Mouse (Mus musculus) limb, embryonic 12.5 days (tissue): ENCODE measurements at regions not wholly inside any gene's neighbourhood (a gene's known extent, or its start where the extent isn't known, plus 50 kb on each side); places are given as distances from the start of the nearest gene placed in this dataset.

Experiments
- ATAC-seq: fragments of 200-750 bp; cut with Nextera tagmentation; 2 replicates; pipeline ENCODE4 v1.8.0; 2017; ENCODE audit warnings: low read depth, moderate TSS enrichment; ENCODE audit not compliant: insufficient number of reproducible peaks, insufficient read depth, low FRiP score, low TSS enrichment
- H3K27ac ChIP-seq: fragments of 300-500 bp; sonication (generic); 2 replicates; pipeline ENCODE4 v1.5.1; 2016; ENCODE audit warnings: mild to moderate bottlenecking, moderate library complexity
- H3K27me3 ChIP-seq: fragments of 300-500 bp; sonication (generic); 2 replicates; pipeline ENCODE4 v1.6.1; 2016; ENCODE audit warnings: mild to moderate bottlenecking, moderate library complexity
- H3K36me3 ChIP-seq: fragments of 300-500 bp; sonication (generic); 2 replicates; pipeline ENCODE4 v1.6.1; 2016; ENCODE audit warnings: mild to moderate bottlenecking, moderate library complexity
- H3K4me1 ChIP-seq: fragments of 300-500 bp; sonication (generic); replicated peaks from 2 replicates; pipeline ENCODE4 v1.6.1; 2016
- H3K4me2 ChIP-seq: fragments of 300-500 bp; sonication (generic); 2 replicates; pipeline ENCODE4 v1.6.1; 2016; ENCODE audit warnings: mild to moderate bottlenecking, moderate library complexity
- H3K4me3 ChIP-seq: fragments of 300-500 bp; sonication (generic); replicated peaks from 2 replicates; pipeline ENCODE4 v1.5.1; 2016; ENCODE audit warnings: mild to moderate bottlenecking
- H3K9ac ChIP-seq: fragments of 300-500 bp; sonication (generic); replicated peaks from 2 replicates; pipeline ENCODE4 v1.6.1; 2016; ENCODE audit warnings: mild to moderate bottlenecking, moderate library complexity
- H3K9me3 ChIP-seq: fragments of 300-500 bp; sonication (generic); 2 replicates; pipeline ENCODE4 v1.6.1; 2016; ENCODE audit warnings: mild to moderate bottlenecking, moderate library complexity
- WGBS: fragments of 180-500 bp; shearing (Covaris S2); methylation state at CpG from one replicate; pipeline ENCODE4 v1.1.7; 2016; 5-methylcytosine and 5-hydroxymethylcytosine counted together

- WGBS, result 91% methylated on average over 6 of the region's 6 CpGs
- Histone ChIP-seq H3K9me3 (no peaks in the 10 kb centered on the region), H3K27ac (no peak overlapping the region), H3K36me3 (no peaks in the 10 kb centered on the region), H3K27me3 (no peaks in the 10 kb centered on the region), H3K4me1 (peaks cover 17% of the 10 kb centered on the region), H3K4me3 (no peak overlapping the region), H3K9ac (no peak overlapping the region), H3K4me2 (no peak overlapping the region)
- no peak for ATAC-seq
These were observed 64.8 kb upstream of the Slc6a6 start for GRCm38 (mm10) chr6:91619009-91619408.

GRCm38 (mm10) chr6:91619735-91620732, 63.8 kb upstream of the Slc6a6 start:
- Histone ChIP-seq H3K27ac (no peak overlapping the region), H3K36me3 (no peaks in the 10 kb centered on the region), H3K4me1 (peaks cover 17% of the 10 kb centered on the region), H3K9me3 (no peaks in the 10 kb centered on the region), H3K4me3 (no peak overlapping the region), H3K9ac (no peak overlapping the region), H3K4me2 (no peak overlapping the region), H3K27me3 (no peaks in the 10 kb centered on the region)
- ATAC-seq, result no peak
- 72% methylated on average over 13 of the region's 13 CpGs for WGBS

- Histone ChIP-seq H3K4me3 (no peak overlapping the region), H3K4me1 (peaks cover 12% of the 10 kb centered on the region), H3K36me3 (no peaks in the 10 kb centered on the region), H3K9me3 (no peaks in the 10 kb centered on the region), H3K9ac (no peak overlapping the region), H3K27me3 (no peaks in the 10 kb centered on the region), H3K4me2 (no peak overlapping the region), H3K27ac (no peak overlapping the region)
- 85% methylated on average over 3 of the region's 3 CpGs for WGBS
- no peak for ATAC-seq
These were observed 62.4 kb upstream of the Slc6a6 start for GRCm38 (mm10) chr6:91621437-91621836.

DNA sequence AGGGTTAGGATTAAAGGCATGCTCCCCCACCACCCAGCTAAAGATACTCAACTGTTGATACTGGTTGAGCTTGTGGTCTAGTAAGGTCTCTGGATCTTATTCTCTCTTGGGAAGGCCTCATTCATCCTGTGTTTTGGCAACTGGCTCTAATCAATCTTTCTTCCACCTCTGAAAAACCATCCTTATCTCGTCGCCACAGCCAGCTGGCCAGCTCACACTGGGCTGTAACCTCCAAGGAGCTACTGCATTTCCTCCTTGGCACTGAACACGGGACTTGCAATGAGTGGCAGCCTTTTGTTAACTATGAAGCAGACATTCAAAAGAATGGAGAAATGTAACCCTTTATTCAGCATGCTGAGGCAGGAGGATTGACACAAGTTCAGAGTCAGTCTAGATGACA, 61.4 kb upstream of the Slc6a6 start:
- no peak overlapping the region for H3K27ac ChIP-seq
- H3K9me3 ChIP-seq, result no peaks in the 10 kb centered on the region
- no peak for ATAC-seq
- peaks cover 4% of the 10 kb centered on the region for H3K4me1 ChIP-seq
- H3K4me2 ChIP-seq, result no peak overlapping the region
- no peaks in the 10 kb centered on the region for H3K36me3 ChIP-seq
- 62% methylated on average over 3 of the region's 3 CpGs for WGBS
- no peak overlapping the region for H3K4me3 ChIP-seq
- no peaks in the 10 kb centered on the region for H3K27me3 ChIP-seq
- no peak overlapping the region for H3K9ac ChIP-seq

DNA sequence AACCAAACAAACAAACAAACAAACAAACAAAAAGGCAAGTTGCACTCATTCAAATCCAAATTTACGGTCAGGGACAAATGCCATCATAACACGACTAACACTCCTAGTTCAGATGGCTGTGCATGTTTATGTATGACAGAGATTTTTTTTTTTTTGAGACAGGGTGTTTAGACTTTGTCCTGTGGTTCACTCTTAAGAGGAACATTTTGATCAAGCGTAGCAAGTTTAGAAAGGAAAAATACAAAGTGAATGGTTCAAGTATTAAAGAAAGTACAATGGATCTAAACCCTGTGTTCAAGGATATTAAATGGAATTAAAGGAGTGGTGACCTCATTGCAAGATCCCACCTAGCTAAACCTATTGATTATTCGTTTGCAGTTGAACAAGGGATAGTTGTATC, 60.2 kb upstream of the Slc6a6 start:
- H3K4me2 ChIP-seq, result no peak overlapping the region
- no peak for ATAC-seq
- WGBS, result 89% methylated on average over 4 of the region's 4 CpGs
- H3K27ac ChIP-seq, result no peak overlapping the region
- no peaks in the 10 kb centered on the region for H3K27me3 ChIP-seq
- H3K4me1 ChIP-seq, result no peaks in the 10 kb centered on the region
- H3K9ac ChIP-seq, result no peak overlapping the region
- H3K36me3 ChIP-seq, result no peaks in the 10 kb centered on the region
- H3K4me3 ChIP-seq, result no peak overlapping the region
- no peaks in the 10 kb centered on the region for H3K9me3 ChIP-seq

GRCm38 (mm10) chr6:91629230-91629629, 54.6 kb upstream of the Slc6a6 start:
- H3K27ac ChIP-seq, result no peak overlapping the region
- no peaks in the 10 kb centered on the region for H3K27me3 ChIP-seq
- H3K9ac ChIP-seq, result no peak overlapping the region
- no peaks in the 10 kb centered on the region for H3K9me3 ChIP-seq
- no peaks in the 10 kb centered on the region for H3K4me1 ChIP-seq
- WGBS, result 92% methylated on average over 4 of the region's 4 CpGs
- no peak overlapping the region for H3K4me3 ChIP-seq
- no peak for ATAC-seq
- H3K4me2 ChIP-seq, result no peak overlapping the region
- no peaks in the 10 kb centered on the region for H3K36me3 ChIP-seq

DNA sequence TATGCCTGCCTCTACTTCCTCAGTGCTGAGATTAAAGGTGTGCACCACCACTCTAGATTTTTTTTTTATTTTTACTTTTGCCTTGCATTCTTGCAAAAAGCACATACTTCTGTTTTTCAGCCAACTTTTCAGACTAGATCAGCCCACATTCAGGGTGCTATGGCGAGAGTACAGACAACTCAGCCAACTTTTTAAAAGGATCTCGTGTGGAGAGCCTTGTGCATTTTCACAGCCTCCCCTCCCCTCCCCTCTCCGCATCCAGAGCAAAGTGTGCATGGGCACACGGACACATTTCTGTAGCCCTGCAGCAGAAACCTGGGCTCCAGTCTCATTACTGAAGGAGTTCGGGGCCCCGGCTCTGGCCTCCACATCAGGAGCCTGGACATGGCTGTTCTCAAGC, 52.6 kb upstream of the Slc6a6 start:
- Histone ChIP-seq H3K4me1 (no peaks in the 10 kb centered on the region), H3K9ac (no peak overlapping the region), H3K9me3 (no peaks in the 10 kb centered on the region), H3K4me2 (no peak overlapping the region), H3K27ac (no peak overlapping the region), H3K27me3 (no peaks in the 10 kb centered on the region), H3K4me3 (no peak overlapping the region), H3K36me3 (no peaks in the 10 kb centered on the region)
- no peak for ATAC-seq
- WGBS, result 89% methylated on average over 6 of the region's 6 CpGs
